Mouse (Mus musculus) G1E (cell line): Measurements from ENCODE around the gene Ofd1. TPM values are rescaled to one million over a fixed set of nuclear protein-coding genes. Genes with fewer than 3 reads are reported as not detected.

Source experiments
- ATAC-seq: 2 replicates; pipeline ENCODE4 v1.8.0; 2016; ENCODE audit warnings: mild to moderate bottlenecking; ENCODE audit not compliant: insufficient number of reproducible peaks, poor library complexity, low FRiP score, severe bottlenecking; ENCODE audit errors: extremely low read depth
- DNase-seq: peaks from one replicate; pipeline ENCODE4 v3.0.0; 2012; ENCODE audit warnings: low spot score
- H3K27me3 ChIP-seq: 2 replicates; pipeline ENCODE4 v1.6.1; 2012; ENCODE audit warnings: mild to moderate bottlenecking, low read length, inconsistent platforms; ENCODE audit not compliant: insufficient read depth
- H3K36me3 ChIP-seq: replicated peaks from 2 replicates; pipeline ENCODE3; 2012; ENCODE audit warnings: mild to moderate bottlenecking, inconsistent platforms
- H3K4me1 ChIP-seq: 2 replicates; pipeline ENCODE4 v1.6.1; 2012; ENCODE audit warnings: low read depth, low read length, inconsistent platforms, mixed read lengths; ENCODE audit not compliant: insufficient read depth
- H3K4me3 ChIP-seq: 2 replicates; pipeline ENCODE4 v1.5.1; 2012; ENCODE audit warnings: low read depth, mild to moderate bottlenecking, inconsistent platforms, low read length, moderate library complexity, mixed read lengths
- H3K9me3 ChIP-seq: replicated peaks from 2 replicates; pipeline ENCODE4 v1.6.1; 2012; ENCODE audit warnings: inconsistent platforms
- CTCF ChIP-seq: IDR thresholded peaks from 2 replicates; pipeline ENCODE4 v1.5.1; 2012; ENCODE audit warnings: low read depth, low read length, inconsistent platforms, mixed read lengths
- GATA1 ChIP-seq: IDR thresholded peaks from 2 replicates; pipeline ENCODE4 v1.6.1; 2012; ENCODE audit warnings: borderline replicate concordance, low read length, inconsistent platforms, mixed read lengths
- GATA2 ChIP-seq: IDR thresholded peaks from 2 replicates; pipeline ENCODE4 v1.6.1; 2012; ENCODE audit warnings: low read depth, low read length, inconsistent platforms, borderline replicate concordance
- POLR2AphosphoS5 ChIP-seq: IDR thresholded peaks from 2 replicates; pipeline ENCODE4 v1.6.1; 2012; ENCODE audit warnings: low read depth, low read length, inconsistent platforms; ENCODE audit not compliant: insufficient replicate concordance
- TAL1 ChIP-seq: conservative IDR thresholded peaks from 2 replicates; pipeline ENCODE4 v1.6.1; 2012; ENCODE audit warnings: low read depth, low read length, inconsistent platforms, mixed read lengths
- polyA plus RNA-seq: library from polyadenylated mRNA; stranded (reverse); fragments of >175 nt; gene quantifications from 2 replicates; pipeline ENCODE4 v1.2.3, GENCODE M21; 2012
- total RNA-seq, 2 experiments: library from RNA; stranded (forward) in 1 of 2; stranded (reverse) in 1 of 2; fragments of 200-1000 nt in 1 of 2; fragments of >200 nt in 1 of 2; fragmentation: Nextera tagmentation in 1 of 2; gene quantifications; 2 replicates each; pipeline ENCODE4 v1.2.3; 2014 to 2017

The Ofd1 gene
- 14.8 and 16.0 TPM in 2 replicates for total RNA-seq (2014; fragmentation: Nextera tagmentation)
- total RNA-seq (2017): 9.9 and 12.2 TPM in 2 replicates
- 3.0 and 3.1 TPM in 2 replicates for polyA plus RNA-seq

DNA sequence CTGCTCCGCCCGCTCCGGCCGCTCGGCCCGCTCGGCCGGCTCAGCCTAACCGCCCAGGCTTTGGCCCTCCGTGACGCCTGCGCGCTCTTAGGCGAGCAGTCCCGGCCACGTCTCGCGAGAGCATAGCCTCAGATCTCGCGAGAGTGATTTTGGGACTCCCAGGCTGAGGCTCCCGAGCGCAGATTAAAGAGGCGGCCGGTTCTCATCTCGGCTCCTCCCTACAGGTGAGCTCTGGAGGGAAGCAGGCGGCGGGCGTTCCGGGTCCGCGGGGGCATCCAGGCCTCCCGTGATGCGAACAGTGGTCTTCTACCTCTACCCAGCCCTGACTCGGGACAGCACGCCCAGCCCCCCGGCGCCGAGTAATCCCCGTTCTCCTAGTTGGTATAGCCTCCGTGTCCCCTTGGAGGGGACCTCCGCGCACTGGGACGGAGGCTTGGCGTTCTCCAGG lies at the start of gene Ofd1:
Gene Ofd1, minus strand, starts transcription at position 89 of the 448 bp plus-strand sequence.
- ATAC-seq: peak; percentile 91
- TF ChIP-seq GATA2 (no peak), GATA1 (no peak), POLR2AphosphoS5 (no peak), TAL1 (no peak), CTCF (no peak)
- Histone ChIP-seq H3K36me3 (peaks cover 19% of the 10 kb centered on the region), H3K9me3 (no peaks in the 10 kb centered on the region), H3K4me1 (peaks cover 4% of the 10 kb centered on the region), H3K4me3 (peak within 1 kb of the TSS; percentile 79), H3K27me3 (no peaks in the 10 kb centered on the region)
- DNase-seq: peak; percentile 77

DNA sequence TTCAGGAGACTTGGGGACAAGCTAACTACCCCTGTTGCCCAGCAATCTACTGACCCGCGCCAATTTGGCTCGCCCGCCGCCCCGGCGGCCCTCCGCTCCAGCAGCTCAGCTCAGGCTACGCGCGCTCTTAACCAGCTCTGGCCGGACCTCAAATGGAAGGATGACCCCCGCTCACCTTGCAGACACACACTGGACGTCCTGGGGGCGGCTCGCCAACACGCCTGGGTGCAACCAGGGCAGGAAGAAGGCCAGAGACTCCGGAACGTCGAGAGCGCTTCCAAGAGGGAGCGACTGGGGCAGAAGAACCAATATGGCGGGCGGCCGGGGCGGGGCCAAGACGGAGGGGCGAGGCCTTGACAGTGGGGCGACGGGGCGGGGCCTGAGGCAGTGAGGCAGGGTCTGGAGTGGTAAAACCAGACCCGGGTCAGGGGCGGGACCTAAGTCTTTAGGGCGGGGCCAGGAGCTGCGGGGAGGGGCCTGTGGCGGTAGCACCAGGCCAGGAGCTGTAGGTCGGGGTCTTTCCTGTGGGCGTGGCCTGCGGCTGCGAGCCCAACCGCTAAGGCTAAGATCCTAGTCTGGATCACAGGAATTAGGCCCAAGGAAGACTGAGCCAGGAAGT lies 39.0 kb upstream of the Ofd1 start, which contains the start of gene Rab9:
Gene Rab9, minus strand, starts transcription at position 503 of the 619 bp plus-strand sequence.
- ATAC-seq (peak; percentile 99), DNase-seq (peak; percentile 82)
- no peaks in the 10 kb centered on the region for H3K9me3 ChIP-seq
- H3K36me3 ChIP-seq: peaks cover 25% of the 10 kb centered on the region
- TF ChIP-seq GATA2 (no peak), CTCF (no peak), TAL1 (no peak), GATA1 (no peak), POLR2AphosphoS5 (no peak)
- H3K27me3 ChIP-seq: no peaks in the 10 kb centered on the region
- no peaks in the 10 kb centered on the region; the same call in 1 of the 2 replicates for H3K4me1 ChIP-seq
- H3K4me3 ChIP-seq: peak within 1 kb of the TSS; percentile 77

DNA sequence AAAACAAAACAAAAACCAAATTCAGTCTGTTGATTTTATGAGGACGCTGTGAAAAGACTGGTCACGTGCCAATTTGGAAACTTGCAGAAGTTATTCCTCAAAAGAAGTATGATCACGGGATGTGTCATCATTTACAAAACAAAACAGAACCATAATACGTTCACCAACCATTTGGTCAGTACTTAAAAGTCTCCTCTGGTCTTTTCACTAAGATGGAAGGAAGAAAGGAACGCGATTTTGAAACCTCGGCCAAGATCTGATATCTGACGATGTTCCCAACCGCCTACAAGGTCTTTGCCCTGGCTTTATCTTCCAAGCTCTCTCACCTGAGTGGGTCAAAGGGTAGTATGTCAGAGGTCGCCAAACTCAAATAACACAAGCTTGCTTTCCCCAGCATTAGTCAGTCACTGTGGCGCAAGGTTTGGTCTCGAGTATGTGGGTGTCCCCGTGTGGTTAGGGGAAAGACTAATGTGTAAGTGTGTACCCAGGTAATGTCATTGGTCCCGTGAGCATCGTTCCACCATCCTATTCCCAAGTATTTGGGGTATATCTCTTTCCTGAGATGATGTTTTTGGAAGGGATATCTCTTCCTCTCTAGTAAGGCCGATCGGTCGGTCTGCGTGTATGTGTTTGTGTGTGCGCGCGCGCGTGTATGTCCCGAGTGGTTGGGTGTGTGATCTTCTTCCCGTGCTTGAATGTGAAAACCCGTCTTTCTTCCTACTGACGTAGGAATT lies 38.3 kb upstream of the Ofd1 start:
- Histone ChIP-seq H3K4me3 (peak overlapping the region; percentile 77), H3K36me3 (peaks cover 30% of the 10 kb centered on the region), H3K4me1 (no peaks in the 10 kb centered on the region; the same call in 1 of the 2 replicates), H3K9me3 (no peaks in the 10 kb centered on the region), H3K27me3 (no peaks in the 10 kb centered on the region)
- ATAC-seq: no peak
- peak; percentile 1 for DNase-seq
- no peak for TF ChIP-seq TAL1
- no peak for TF ChIP-seq GATA1
- TF ChIP-seq GATA2: no peak
- no peak for TF ChIP-seq POLR2AphosphoS5
- no peak for TF ChIP-seq CTCF

DNA sequence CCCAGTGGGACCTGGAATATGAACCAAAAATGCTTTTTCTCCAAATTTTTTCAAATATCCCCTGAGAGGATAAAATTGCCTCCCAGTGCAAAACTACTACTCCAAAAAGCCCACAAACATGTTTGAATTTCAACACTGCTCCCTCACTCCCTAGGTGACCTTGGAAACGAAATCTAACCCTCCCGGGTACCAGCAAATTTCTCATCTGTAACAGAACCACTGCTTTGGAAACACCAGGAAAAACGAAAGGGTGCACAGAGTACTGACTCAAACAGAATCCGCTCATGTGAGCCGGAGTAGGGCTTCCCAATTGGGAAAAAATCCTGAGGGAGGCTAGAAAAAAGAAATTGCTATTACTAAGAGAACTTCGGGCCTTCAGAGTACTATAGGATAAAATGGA lies 36.9 kb upstream of the Ofd1 start:
- ATAC-seq: no peak
- H3K4me1 ChIP-seq: no peaks in the 10 kb centered on the region; the same call in 1 of the 2 replicates
- H3K36me3 ChIP-seq: peaks cover 37% of the 10 kb centered on the region
- H3K4me3 ChIP-seq: no peak overlapping the region
- no peaks in the 10 kb centered on the region for H3K27me3 ChIP-seq
- no peak for DNase-seq
- no peak for TF ChIP-seq TAL1
- no peak for TF ChIP-seq CTCF
- TF ChIP-seq GATA1: no peak
- no peak for TF ChIP-seq POLR2AphosphoS5
- no peak for TF ChIP-seq GATA2
- no peaks in the 10 kb centered on the region for H3K9me3 ChIP-seq

DNA sequence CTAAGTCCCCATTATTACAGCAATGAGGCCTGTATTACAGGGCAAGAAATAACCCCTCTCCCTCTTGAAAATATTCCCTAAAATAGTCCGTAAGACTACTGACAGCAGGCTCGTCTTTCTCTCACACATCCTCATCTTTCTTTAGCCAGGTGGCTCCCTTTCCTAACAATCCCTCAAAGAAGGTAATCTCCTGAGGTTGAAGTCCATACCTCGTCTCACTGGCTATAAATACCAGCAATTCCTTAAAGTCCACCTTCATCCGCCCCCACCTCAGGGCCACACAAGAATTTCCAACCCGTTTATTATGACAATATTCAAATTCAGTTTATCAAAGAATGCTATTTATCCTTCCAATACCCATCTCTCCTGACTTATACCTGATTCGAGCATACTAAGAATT lies 32.1 kb upstream of the Ofd1 start:
- Histone ChIP-seq H3K36me3 (peaks cover 68% of the 10 kb centered on the region), H3K4me1 (no peaks in the 10 kb centered on the region; the same call in none of the 2 replicates), H3K4me3 (no peak overlapping the region), H3K9me3 (no peaks in the 10 kb centered on the region), H3K27me3 (no peaks in the 10 kb centered on the region)
- ATAC-seq (no peak), DNase-seq (no peak)
- TF ChIP-seq GATA1 (no peak), CTCF (no peak), GATA2 (no peak), POLR2AphosphoS5 (no peak), TAL1 (no peak)

DNA sequence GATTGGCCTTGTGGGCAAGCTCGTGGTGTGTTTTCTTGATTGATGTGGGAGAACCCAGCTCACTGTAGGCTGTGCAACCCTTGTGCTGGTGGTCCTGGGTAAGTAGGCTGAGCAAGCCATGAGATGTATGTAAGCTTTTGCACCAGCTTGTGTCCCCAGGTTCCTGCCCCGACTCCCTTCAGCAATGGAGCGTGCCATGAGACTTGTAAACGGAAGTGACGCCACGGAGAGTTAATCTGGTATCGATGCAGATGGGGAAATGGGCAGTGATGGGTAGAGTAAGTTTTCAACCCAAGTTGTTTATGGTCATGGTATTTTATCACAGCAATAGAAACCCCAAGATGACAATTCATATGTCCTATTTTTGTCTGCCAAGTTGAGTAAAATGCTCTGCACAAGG lies 27.8 kb upstream of the Ofd1 start:
- TF ChIP-seq GATA2 (no peak), GATA1 (no peak), TAL1 (no peak), CTCF (no peak), POLR2AphosphoS5 (no peak)
- Histone ChIP-seq H3K4me1 (no peaks in the 10 kb centered on the region; the same call in none of the 2 replicates), H3K4me3 (no peak overlapping the region), H3K27me3 (no peaks in the 10 kb centered on the region), H3K36me3 (peaks cover 50% of the 10 kb centered on the region), H3K9me3 (no peaks in the 10 kb centered on the region)
- no peak for ATAC-seq
- no peak for DNase-seq
